In the genomic region with DNA sequence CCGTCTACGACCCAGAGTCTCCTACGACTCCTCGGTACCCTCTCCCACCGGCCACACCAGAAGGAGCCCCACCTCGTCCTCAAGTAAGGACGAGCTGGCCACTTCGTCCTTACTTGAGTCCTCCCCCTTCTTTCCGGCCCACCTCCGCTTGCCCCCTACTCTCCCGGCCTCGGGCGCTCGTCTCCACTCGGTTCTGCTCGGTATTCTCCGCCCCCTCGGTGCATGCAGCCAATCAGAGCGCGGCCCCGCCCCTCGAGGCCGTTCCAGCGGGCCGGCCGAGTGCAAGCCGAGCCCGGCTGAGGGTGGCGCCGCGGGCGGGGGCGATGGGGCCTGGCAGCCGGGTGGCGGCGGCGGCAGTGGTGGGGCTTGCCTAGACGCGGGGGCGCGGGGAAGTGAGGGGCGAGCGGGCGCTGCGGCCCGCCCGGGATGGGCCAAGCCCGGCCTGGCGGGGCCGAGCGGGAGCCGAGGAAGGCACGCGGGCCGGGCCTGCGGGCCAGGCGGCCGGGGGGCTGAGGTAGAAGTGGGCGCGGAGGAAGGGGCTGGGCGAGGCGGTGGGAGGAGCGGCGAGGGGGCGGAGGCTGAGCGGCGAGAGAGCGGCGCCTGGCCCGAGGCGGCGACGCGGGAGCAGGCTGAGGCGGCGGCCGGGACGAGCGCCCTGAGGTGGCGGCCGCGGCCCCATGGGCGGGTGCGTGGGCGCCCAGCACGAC, we compare ENCODE assay signal across 8 mouse cellular contexts. TPM values are rescaled to one million over a fixed set of nuclear protein-coding genes. Genes with fewer than 3 reads are reported as not detected.
DNase-seq lines count a peak whose midpoint lies in the region; ATAC-seq lines count a peak whose summit lies in the region.

Gene Ubtd2 (plus strand): TSS at position 571 of the 707 bp plus-strand sequence.

- no peaks in the 10 kb centered on the region for H3K27me3 ChIP-seq in hindbrain, embryonic 15.5 days

- ATAC-seq in hindbrain, embryonic 15.5 days (ENCODE audit: low FRiP score, low read depth): peak; percentile 98

- H3K4me2 ChIP-seq in hindbrain, embryonic 15.5 days: peak within 1 kb of the TSS; percentile 83

- DNase-seq in R1 (ENCODE audit: low read depth, low spot score): peak; percentile 92
- peak; percentile 99 to 100 for DNase-seq in cerebellum, postnatal 25 days
- peak; percentile 95 to 96 for DNase-seq in frontal cortex, postnatal 36 days (ENCODE audit: low spot score in 2 of 2)
- DNase-seq in left cerebral cortex, adult 11 months (ENCODE audit: low spot score): peak; percentile 92
- peak; percentile 98 to 99 for DNase-seq in lung, postnatal 4 days
- DNase-seq in retina, postnatal 7 days (ENCODE audit: low read depth, low spot score): peak; percentile 86
- peak; percentile 99 for DNase-seq in urinary bladder, adult 2 months (ENCODE audit: low spot score)

- peak within 1 kb of the TSS; percentile 94 for H3K27ac ChIP-seq in hindbrain, embryonic 15.5 days (replicated peaks)

- WGBS in hindbrain, embryonic 15.5 days: under 1% methylated on average over 62 of the region's 86 CpGs

- peak within 1 kb of the TSS; percentile 72 for H3K9ac ChIP-seq in hindbrain, embryonic 15.5 days

- H3K9me3 ChIP-seq in hindbrain, embryonic 15.5 days: no peaks in the 10 kb centered on the region

- peaks cover 23% of the 10 kb centered on the region for H3K4me1 ChIP-seq in hindbrain, embryonic 15.5 days (replicated peaks)

- no peaks in the 10 kb centered on the region for H3K36me3 ChIP-seq in hindbrain, embryonic 15.5 days

- peak within 1 kb of the TSS; percentile 91 for H3K4me3 ChIP-seq in hindbrain, embryonic 15.5 days

RNA-seq across cellular contexts. Expression of gene Ubtd2, which starts in this region (rescaled TPM):
- 46.6 and 46.9 TPM in 2 replicates for polyA plus RNA-seq in hindbrain, embryonic 15.5 days (2015; fragmentation: Nextera tagmentation; extraction: Ambion mirVana)
- 18.7 and 21.2 TPM in 2 replicates for polyA plus RNA-seq in urinary bladder, adult 2 months (2012; rRNA removed)

Comparison
In these comparisons a context has a peak if more than half of its experiments do, and no peak if none do; other contexts are left out.
1. Peak in every context shown above with its lines: DNase-seq, ATAC-seq, H3K4me3 ChIP-seq and H3K27ac ChIP-seq.